Mouse (Mus musculus) gastrocnemius, postnatal 14 days (tissue): ENCODE data around the gene Pcx. TPM values are rescaled to one million over a fixed set of nuclear protein-coding genes. Genes with fewer than 3 reads are reported as not detected.

Experiments used
- DNase-seq: peaks from one replicate; pipeline ENCODE4 v3.0.0; 2021; ENCODE audit warnings: mixed read lengths
- intact Hi-C: fragments of 180-260 bp; cut with DNase I; formaldehyde crosslinking; loops from one replicate; pipeline ENCODE4 v1.15.1; 2025; ENCODE audit warnings: low total_unique reads
- microRNA-seq, 2 experiments: library from miRNA; unstranded; fragments of <30 nt; microRNA quantifications; one replicate each; pipeline ENCODE4 v1.2.0; 2021
- total RNA-seq, 2 experiments: library from RNA; stranded (reverse); gene quantifications; 2 replicates each; pipeline ENCODE4 v1.2.3; 2021

The Pcx gene
- total RNA-seq, 2 experiments from 2014 or later = 16.1 to 17.4 TPM

DNA sequence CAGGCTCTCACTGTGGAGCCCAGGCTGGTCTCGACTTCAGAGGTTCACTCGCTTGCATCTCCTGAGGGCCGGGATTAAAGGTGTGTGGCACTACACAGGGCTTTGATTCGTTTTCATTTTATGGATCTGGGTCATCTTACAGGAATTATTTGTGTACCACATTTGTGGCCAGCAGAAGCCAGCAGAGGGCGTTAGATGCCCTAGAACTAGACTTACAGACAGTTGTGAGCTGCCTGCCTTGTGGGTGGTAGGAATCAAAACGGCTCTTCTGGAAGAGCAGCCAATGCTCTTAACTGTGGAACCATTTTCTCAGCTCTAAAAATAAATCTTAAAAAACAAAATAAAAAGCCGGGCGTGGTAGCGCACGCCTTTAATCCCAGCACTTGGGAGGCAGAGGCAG, 134.0 kb downstream of the Pcx start:
- DNase-seq = no peak
- intact Hi-C loops = no loop called here

DNA sequence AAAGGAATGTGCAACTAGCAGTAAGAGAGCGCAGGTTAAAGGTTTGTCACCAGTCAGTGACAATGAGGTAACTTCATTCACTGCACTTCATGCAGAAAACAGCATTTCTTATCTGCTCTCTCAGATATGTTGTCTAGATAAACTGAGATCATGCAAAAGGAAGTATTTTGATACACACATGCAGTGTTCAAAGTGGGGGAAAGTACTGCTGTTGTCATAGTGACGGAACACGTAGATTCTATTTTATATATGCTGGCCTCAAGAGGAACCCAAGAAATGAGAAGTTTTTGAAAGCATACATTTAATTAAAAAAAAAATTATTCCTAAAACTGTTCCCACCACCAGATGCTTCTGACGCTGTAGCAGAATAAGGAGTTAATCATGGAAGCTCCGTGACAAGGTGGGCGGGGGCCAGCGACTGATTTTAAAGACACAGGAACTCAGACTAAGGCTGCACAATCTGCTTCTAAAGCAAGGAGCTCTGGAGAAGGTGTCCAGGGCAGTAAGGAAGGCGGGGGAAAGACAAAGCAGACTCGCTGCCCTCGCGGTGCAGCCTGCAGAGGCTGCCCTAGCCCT, 136.7 kb downstream of the Pcx start:
- DNase-seq = no peak
- intact Hi-C loops = no loop called here

DNA sequence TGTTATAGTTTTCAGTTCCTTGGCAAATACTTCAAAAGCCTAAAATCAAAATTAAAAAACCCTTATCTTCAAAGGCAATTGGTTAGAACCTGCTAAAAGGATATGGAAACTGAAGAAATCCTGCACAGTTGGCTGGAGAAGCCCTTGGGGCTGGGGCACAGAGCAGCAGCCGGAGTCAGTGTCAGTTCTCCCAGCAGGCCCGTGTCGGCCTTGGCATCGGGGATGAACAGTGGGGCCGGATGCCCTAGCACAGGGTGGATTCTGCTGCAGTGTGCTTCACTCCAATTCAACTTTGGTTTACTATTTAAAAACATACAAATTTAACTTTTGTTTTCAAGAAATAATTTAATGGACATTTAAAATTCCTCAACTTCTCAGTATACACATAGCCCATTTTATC, 147.9 kb downstream of the Pcx start:
- DNase-seq = no peak

DNA sequence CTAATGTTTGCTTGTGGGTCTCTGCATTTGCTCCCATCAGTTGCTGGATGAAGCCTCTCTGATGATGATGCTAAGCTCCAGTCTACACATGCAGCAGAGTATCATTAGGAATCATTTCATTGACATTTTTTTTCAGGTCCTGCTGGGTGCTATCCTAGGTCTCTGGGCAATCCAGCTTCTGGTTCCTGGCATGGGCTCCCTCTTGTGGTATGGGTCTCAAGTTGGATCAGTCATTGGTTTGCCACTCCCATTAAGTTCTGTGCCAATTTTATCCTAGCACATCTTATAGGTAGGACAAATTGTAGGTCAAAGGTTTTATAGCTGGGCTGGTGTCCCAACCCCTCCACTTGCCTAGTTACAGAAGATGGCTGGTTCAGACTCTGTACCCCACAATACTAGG, 156.5 kb downstream of the Pcx start:
- DNase-seq = no peak
- intact Hi-C loops = no loop called here

More for the DNA sequence above, 147.9 kb downstream of the Pcx start:
- intact Hi-C loops = loop anchor here (10.0 kb wide), 1 partner anchor 57 kb away; the partner anchor contains the start of gene Sptbn2

DNA sequence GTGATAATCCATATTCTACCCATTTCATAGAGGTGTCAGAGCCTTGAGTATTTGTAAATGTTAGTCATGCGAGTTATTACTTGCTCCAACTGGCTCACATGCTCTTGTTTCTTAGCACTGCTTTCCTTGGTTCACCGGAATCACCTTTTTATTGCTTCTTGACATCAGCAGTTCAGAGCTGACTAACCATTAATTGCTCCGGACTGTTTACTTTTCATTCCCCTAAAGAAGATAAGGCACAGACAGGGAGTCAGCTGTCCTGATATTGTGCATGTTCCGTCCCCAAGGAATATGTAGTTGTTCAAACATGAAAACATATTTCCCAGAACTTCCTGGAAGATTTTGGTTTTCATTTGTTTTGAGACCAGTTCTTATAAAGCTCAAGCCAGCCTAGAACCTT, 160.5 kb downstream of the Pcx start:
- no peak for DNase-seq
- intact Hi-C loops = no loop called here

Small RNA genes lying within 50 kb of the gene (microRNA-seq; reads per million reads assigned to microRNA genes)
- gene Mir6986 = 0 to 1.0 reads per million in 2 experiments

Other genes with a start within 250 kb of the Pcx start
- gene Ssh3, start 241.3 kb upstream of the Pcx start, total RNA-seq = 1 to 10 TPM; 2.6 to 4.4 TPM
- gene Ankrd13d, start 227.3 kb upstream of the Pcx start, total RNA-seq = under 1 TPM; 0.62 to 0.90 TPM
- 10 to 100 TPM; 31.8 to 36.4 TPM for gene Grk2, start 204.2 kb upstream of the Pcx start, total RNA-seq
- gene Kdm2a, start 112.2 kb upstream of the Pcx start, total RNA-seq = 10 to 100 TPM; 27.7 to 29.0 TPM
- 1 to 10 TPM; 1.0 to 2.0 TPM for gene Rhod, start 71.0 kb upstream of the Pcx start, total RNA-seq
- gene Syt12, start 33.0 kb upstream of the Pcx start, total RNA-seq = 1 to 10 TPM; 2.1 to 5.4 TPM
- gene 2010003K11Rik, start 11.9 kb upstream of the Pcx start, total RNA-seq = not detected
- gene Lrfn4, start 105.2 kb downstream of the Pcx start, total RNA-seq = 1 to 10 TPM; 2.3 to 3.2 TPM
- 1 to 10 TPM; 5.8 to 7.1 TPM for gene Rce1, start 115.2 kb downstream of the Pcx start, total RNA-seq
- under 1 TPM; 0.12 to 0.71 TPM for gene Gm960, start 188.2 kb downstream of the Pcx start, total RNA-seq
- gene Sptbn2, start 200.7 kb downstream of the Pcx start, total RNA-seq = under 1 TPM; 0.23 to 0.40 TPM
- 1 to 10 TPM; 2.5 to 3.4 TPM for gene Rbm4b, start 246.0 kb downstream of the Pcx start, total RNA-seq